Mouse (Mus musculus) G1E (cell line): ENCODE measurements around the gene Ccnb1ip1. TPM values are rescaled to one million over a fixed set of nuclear protein-coding genes. Genes with fewer than 3 reads are reported as not detected.
A peak's percentile ranks its signal among the peaks of the same experiment; 100 is the strongest.

Source experiments
- ATAC-seq: 2 replicates; pipeline ENCODE4 v1.8.0; 2016; ENCODE audit warnings: mild to moderate bottlenecking; ENCODE audit not compliant: insufficient number of reproducible peaks, poor library complexity, low FRiP score, severe bottlenecking; ENCODE audit errors: extremely low read depth
- DNase-seq: peaks from one replicate; pipeline ENCODE4 v3.0.0; 2012; ENCODE audit warnings: low spot score
- H3K27me3 ChIP-seq: 2 replicates; pipeline ENCODE4 v1.6.1; 2012; ENCODE audit warnings: mild to moderate bottlenecking, low read length, inconsistent platforms; ENCODE audit not compliant: insufficient read depth
- H3K36me3 ChIP-seq: replicated peaks from 2 replicates; pipeline ENCODE3; 2012; ENCODE audit warnings: mild to moderate bottlenecking, inconsistent platforms
- H3K4me1 ChIP-seq: 2 replicates; pipeline ENCODE4 v1.6.1; 2012; ENCODE audit warnings: low read depth, low read length, inconsistent platforms, mixed read lengths; ENCODE audit not compliant: insufficient read depth
- H3K4me3 ChIP-seq: 2 replicates; pipeline ENCODE4 v1.5.1; 2012; ENCODE audit warnings: low read depth, mild to moderate bottlenecking, inconsistent platforms, low read length, moderate library complexity, mixed read lengths
- H3K9me3 ChIP-seq: replicated peaks from 2 replicates; pipeline ENCODE4 v1.6.1; 2012; ENCODE audit warnings: inconsistent platforms
- CTCF ChIP-seq: IDR thresholded peaks from 2 replicates; pipeline ENCODE4 v1.5.1; 2012; ENCODE audit warnings: low read depth, low read length, inconsistent platforms, mixed read lengths
- GATA1 ChIP-seq: IDR thresholded peaks from 2 replicates; pipeline ENCODE4 v1.6.1; 2012; ENCODE audit warnings: borderline replicate concordance, low read length, inconsistent platforms, mixed read lengths
- GATA2 ChIP-seq: IDR thresholded peaks from 2 replicates; pipeline ENCODE4 v1.6.1; 2012; ENCODE audit warnings: low read depth, low read length, inconsistent platforms, borderline replicate concordance
- POLR2AphosphoS5 ChIP-seq: IDR thresholded peaks from 2 replicates; pipeline ENCODE4 v1.6.1; 2012; ENCODE audit warnings: low read depth, low read length, inconsistent platforms; ENCODE audit not compliant: insufficient replicate concordance
- TAL1 ChIP-seq: conservative IDR thresholded peaks from 2 replicates; pipeline ENCODE4 v1.6.1; 2012; ENCODE audit warnings: low read depth, low read length, inconsistent platforms, mixed read lengths
- polyA plus RNA-seq: library from polyadenylated mRNA; stranded (reverse); fragments of >175 nt; gene quantifications from 2 replicates; pipeline ENCODE4 v1.2.3, GENCODE M21; 2012
- total RNA-seq, 2 experiments: library from RNA; stranded (forward) in 1 of 2; stranded (reverse) in 1 of 2; fragments of 200-1000 nt in 1 of 2; fragments of >200 nt in 1 of 2; fragmentation: Nextera tagmentation in 1 of 2; gene quantifications; 2 replicates each; pipeline ENCODE4 v1.2.3; 2014 to 2017

Gene Ccnb1ip1
- total and polyA plus RNA-seq, 3 experiments = 0.22 to 8.7 (median 8.3) TPM

- TF ChIP-seq GATA1 (no peak), TAL1 (no peak), CTCF (no peak), POLR2AphosphoS5 (no peak), GATA2 (no peak)
- DNase-seq = no peak
- H3K36me3 ChIP-seq = peaks cover 39% of the 10 kb centered on the region
- H3K4me1 ChIP-seq = peaks cover 42% of the 10 kb centered on the region
- H3K9me3 ChIP-seq = no peaks in the 10 kb centered on the region
- H3K4me3 ChIP-seq = peak overlapping the region; percentile 73
- no peak for ATAC-seq
- no peaks in the 10 kb centered on the region for H3K27me3 ChIP-seq
Observed at GRCm38 (mm10) chr14:50802843-50803562, 4.5 kb downstream of the Ccnb1ip1 start.

GRCm38 (mm10) chr14:50802441-50802840 lies 5.1 kb downstream of the Ccnb1ip1 start:
- Histone ChIP-seq H3K9me3 (no peaks in the 10 kb centered on the region), H3K27me3 (no peaks in the 10 kb centered on the region), H3K36me3 (peaks cover 43% of the 10 kb centered on the region), H3K4me1 (peaks cover 42% of the 10 kb centered on the region), H3K4me3 (peak overlapping the region; percentile 64)
- no peak for ATAC-seq
- no peak for TF ChIP-seq POLR2AphosphoS5
- no peak for TF ChIP-seq GATA2
- no peak for TF ChIP-seq GATA1
- TF ChIP-seq TAL1 = no peak
- no peak for TF ChIP-seq CTCF
- no peak for DNase-seq

- H3K36me3 ChIP-seq = peaks cover 70% of the 10 kb centered on the region
- peaks cover 42% of the 10 kb centered on the region for H3K4me1 ChIP-seq
- H3K4me3 ChIP-seq = no peak overlapping the region; the same call in 1 of the 2 replicates
- H3K9me3 ChIP-seq = no peaks in the 10 kb centered on the region
- TF ChIP-seq POLR2AphosphoS5 (no peak), TAL1 (no peak), GATA2 (no peak), CTCF (no peak)
- DNase-seq (peak; percentile 35), ATAC-seq (no peak)
- H3K27me3 ChIP-seq = no peaks in the 10 kb centered on the region
Observed at GRCm38 (mm10) chr14:50799502-50800259, 7.9 kb downstream of the Ccnb1ip1 start.

- no peak for ATAC-seq
- peak; percentile 31; the same call in 1 of the 2 replicates for TF ChIP-seq CTCF
- no peak for TF ChIP-seq GATA2
- TF ChIP-seq TAL1 = no peak
- Histone ChIP-seq H3K4me3 (no peak overlapping the region), H3K9me3 (no peaks in the 10 kb centered on the region), H3K36me3 (peaks cover 75% of the 10 kb centered on the region), H3K27me3 (no peaks in the 10 kb centered on the region), H3K4me1 (peaks cover 38% of the 10 kb centered on the region)
- no peak for DNase-seq
Observed at GRCm38 (mm10) chr14:50798512-50798911, 9.0 kb downstream of the Ccnb1ip1 start.

- Histone ChIP-seq H3K4me1 (peaks cover 23% of the 10 kb centered on the region), H3K27me3 (no peaks in the 10 kb centered on the region), H3K9me3 (no peaks in the 10 kb centered on the region), H3K36me3 (peaks cover 80% of the 10 kb centered on the region), H3K4me3 (no peak overlapping the region)
- ATAC-seq (no peak), DNase-seq (no peak)
- TF ChIP-seq GATA2 = no peak
- no peak for TF ChIP-seq POLR2AphosphoS5
- no peak for TF ChIP-seq CTCF
- no peak for TF ChIP-seq GATA1
- TF ChIP-seq TAL1 = no peak
Observed at GRCm38 (mm10) chr14:50796464-50796863, 11.1 kb downstream of the Ccnb1ip1 start.

GRCm38 (mm10) chr14:50795965-50796364 lies 11.6 kb downstream of the Ccnb1ip1 start:
- DNase-seq (no peak), ATAC-seq (no peak)
- no peak for TF ChIP-seq GATA1
- TF ChIP-seq CTCF = no peak
- no peak for TF ChIP-seq POLR2AphosphoS5
- Histone ChIP-seq H3K4me3 (no peak overlapping the region), H3K4me1 (peaks cover 18% of the 10 kb centered on the region), H3K36me3 (peaks cover 79% of the 10 kb centered on the region), H3K9me3 (no peaks in the 10 kb centered on the region), H3K27me3 (no peaks in the 10 kb centered on the region)
